Mouse (Mus musculus): ENCODE results near the gene Wasf3.

DNA sequence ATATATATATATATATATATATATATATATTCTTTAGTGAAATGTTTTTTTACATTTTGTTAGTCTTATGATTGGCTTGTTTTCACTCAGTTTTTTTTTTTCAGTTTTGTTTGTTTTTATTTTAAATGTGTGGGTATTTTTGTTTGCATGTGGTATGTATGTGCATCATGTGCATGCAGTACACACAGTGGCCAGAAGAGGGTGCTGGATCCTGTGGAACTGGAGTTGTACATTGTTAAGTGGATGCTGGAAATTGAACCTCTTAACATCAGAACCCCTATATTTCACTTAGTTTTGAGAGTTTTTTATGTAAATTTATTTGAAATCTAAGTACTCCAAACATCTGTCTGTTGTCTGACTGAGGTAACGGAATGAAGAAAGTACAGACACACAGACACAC is 21.3 kb downstream of the Wasf3 start:
- TF ChIP-seq CTCF (IDR thresholded peaks at IDR 0.05) (peak; percentile 31), EP300 (IDR thresholded peaks at IDR 0.05) (no peak)

Measured in lung, postnatal 0 days (tissue).